Mouse (Mus musculus): ENCODE data around the gene Map2k5.

Gene Map2k5

DNA sequence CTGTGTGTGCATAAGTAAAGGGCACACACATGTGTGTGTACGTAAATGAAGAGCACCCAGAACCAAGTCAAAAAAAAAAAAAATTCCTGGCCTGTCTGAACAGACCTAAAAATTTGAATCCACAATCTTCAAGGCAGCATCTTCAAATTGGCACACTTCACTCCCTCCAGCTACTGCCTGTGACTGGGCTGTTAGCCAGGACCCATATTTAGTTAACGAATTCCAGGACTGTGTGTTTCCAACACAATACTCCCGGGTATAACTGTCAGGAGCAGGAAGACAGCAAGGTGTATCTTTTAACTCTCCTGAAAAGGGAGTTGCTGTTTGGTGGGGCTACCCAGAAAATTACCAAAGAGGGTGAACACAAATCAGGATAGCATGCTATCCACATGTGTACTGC lies 118.9 kb downstream of the Map2k5 start:
- DNase-seq (ENCODE audit: low spot score), result no peak

DNA sequence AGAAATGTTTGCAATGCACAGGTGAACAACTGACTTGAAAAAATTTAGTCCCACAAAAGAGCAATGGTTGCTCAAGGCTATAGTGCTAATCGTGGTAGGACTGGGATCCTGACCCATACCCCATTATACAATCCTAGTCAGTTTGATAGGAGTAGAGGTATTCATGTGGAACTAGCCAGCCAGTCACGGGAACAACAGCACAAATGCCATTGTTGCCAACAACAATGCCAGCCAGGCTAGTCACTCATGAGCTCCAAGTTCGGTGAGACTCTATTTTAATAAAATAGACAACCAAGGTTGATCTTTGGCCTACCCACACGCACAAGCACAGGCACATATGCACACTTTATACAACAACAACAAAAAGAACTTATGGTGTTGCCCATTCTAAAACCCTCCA lies 120.0 kb downstream of the Map2k5 start:
- DNase-seq (ENCODE audit: low spot score), result no peak

DNA sequence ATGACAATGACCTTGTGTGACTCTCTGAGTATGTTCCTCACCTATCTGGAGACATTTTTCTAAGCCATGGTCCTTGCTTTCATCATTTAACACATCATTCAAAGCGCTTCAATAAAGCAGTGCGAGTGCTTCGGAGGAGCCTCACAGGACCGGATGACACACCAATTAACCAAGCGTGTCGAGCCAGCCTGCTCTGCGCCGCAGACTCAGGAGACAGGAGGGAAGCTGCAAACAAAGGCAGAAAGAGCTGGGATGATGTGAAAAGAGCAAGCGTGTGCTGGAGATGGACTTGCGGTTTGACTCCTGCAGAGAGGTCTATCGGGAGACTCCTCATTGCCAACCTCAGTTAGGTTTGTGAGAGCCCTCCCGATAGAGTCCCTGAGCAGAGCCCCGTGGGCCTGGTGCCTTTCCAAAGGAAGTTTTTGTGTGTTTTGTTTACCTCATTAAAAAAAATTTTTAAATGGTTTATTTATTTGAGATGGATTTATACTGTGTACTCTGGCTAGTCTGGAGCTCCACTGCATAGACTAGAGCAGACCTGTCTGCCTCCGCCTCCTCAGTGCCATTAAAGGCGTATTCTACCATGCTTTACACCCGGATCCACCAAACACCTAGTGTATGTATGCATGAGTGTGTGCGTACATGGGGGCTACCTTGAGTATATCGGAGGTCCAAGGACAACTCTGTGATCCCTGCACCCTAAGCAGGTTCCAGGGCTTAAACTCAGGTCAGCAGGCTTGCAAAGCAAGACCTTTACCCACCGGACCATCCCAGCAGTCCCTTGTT lies 126.7 kb downstream of the Map2k5 start:
- DNase-seq (ENCODE audit: low spot score), result no peak

DNA sequence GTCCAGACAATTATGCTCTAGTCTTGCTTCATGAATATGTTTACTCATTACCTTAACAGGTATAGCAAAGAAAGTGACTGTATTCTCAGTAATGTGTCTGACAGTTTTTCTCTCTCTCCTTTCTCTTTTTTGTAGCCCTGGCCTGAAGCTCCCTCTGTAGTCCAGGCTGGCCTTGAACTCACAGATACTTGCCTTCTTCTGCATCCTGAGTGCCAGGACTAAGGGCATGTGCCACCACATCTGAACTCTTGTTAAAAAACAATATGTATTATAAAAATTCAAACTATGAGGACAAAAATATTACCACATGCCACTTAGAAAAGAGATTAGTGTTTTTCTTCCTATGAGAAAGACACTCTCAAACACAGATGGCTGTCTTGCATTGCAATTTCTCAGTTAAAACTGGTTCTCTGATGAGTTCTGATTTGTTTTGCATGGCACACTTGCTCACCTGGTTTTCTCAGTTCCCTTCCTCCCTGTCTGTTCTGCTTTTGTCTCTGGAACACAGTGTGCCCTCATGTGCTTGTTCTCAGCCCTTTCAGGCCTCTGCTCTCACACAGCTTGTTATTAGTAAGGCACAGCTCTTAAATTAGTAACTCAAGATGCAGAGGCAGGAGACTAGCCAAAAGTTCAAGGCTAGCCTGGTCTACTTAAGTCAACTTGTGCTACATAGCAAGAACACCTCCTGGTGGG lies 129.5 kb downstream of the Map2k5 start:
- DNase-seq (ENCODE audit: low spot score), result no peak

DNA sequence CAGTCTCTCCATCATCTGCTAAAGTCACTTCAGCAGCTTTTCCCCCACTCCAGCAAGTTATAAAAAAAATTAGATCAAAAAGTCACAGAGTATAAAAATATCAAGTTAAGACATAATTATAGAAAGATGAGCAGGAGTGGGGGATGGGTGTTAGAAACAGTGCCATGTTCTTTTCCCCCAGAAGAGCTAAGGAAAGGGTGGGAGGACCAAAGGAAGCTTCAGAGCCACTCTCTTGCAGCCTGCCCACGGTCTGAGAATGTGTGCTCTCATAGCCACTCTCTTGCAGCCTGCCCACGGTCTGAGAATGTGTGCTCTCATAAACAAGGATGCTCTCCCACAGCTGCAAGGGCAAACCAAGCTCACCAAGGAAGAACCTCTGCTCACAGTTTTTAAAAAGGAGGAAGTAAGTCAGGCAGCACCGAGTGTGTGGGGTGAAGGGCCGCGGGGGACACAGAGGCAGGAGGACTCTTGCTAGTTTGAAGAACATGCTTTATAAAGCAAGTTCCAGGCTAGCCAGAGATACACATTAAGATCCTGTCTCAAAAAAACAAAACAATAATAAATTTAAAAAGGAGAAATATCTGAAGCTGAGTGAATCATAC lies 131.0 kb downstream of the Map2k5 start:
- no peak for DNase-seq (ENCODE audit: low spot score)

DNA sequence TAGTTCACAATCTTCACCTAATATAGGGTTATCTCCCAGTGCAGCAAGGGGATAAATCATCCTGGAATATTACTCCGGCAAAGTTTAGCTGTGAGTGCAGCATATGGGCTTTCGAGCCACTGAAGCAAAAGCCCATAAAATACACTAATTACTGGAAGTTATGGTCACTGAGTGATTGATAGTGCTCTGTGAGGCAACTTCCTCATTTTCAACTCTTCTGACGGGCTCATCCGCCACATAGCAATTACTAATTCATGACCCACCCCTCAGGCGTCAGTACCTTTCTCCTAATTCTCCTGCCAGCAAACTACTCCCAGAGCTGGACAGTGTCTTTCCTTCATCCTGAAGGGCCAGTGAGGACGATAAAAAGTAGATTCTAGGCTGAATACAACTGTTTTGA lies 135.7 kb downstream of the Map2k5 start:
- DNase-seq (ENCODE audit: low spot score), result no peak

DNA sequence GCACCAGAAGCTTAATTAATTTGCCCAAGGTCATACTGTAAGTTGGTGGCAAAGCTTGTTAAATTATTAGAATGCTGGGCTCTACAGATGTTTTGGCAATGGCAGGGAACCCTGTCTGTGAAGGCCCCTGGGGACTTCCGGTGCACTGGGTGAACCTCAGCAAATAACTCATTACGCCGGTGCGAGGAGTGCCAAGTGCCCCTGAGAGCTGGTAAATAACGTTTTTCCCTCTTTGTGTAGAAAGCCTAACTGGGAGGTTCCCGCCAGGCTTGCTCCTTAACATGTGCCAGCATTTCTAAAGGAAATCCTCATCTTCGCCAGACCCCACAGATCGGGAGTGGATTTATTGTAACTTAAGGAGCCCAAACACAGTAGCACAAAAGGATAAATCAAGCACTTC lies 136.5 kb downstream of the Map2k5 start:
- DNase-seq (ENCODE audit: low spot score), result peak; percentile 12

DNA sequence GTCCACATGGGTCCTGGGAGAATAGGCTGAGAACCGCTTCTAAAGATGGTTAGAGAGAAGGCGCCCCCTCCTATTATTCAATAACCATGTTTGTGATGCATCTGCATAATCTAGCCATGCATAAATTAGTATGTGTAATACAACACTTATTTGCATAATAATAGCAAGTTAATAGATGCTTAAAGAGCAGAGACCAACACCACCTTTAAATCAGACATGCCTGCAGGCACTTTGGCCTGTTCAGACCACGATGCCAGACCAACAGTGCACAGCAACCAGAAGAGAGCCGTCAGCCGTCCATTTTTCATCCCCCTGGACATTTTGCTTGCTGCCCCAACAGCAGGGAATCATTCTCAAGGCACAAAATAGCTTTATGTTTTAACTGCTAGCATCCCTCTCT lies 143.3 kb downstream of the Map2k5 start:
- DNase-seq (ENCODE audit: low spot score), result no peak

DNA sequence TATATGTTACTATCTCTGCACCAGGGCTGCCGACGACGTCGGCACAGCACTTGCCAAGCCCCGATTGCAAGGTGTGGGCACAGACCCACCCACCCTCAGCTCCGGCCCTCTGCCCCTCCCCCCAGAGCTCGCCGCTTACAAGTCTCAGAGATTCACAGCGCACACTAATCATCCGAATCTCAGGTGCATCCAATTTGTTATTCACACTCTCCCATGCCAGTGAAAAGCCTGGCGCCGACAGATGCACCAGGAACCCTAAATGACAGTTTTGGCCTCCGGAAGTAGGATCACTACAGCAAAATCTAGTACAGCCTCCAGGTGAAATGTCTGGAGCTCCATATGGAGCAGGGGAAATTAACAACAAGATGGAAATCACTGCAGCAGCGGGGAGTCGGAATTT lies 147.4 kb downstream of the Map2k5 start:
- DNase-seq (ENCODE audit: low spot score), result no peak

DNA sequence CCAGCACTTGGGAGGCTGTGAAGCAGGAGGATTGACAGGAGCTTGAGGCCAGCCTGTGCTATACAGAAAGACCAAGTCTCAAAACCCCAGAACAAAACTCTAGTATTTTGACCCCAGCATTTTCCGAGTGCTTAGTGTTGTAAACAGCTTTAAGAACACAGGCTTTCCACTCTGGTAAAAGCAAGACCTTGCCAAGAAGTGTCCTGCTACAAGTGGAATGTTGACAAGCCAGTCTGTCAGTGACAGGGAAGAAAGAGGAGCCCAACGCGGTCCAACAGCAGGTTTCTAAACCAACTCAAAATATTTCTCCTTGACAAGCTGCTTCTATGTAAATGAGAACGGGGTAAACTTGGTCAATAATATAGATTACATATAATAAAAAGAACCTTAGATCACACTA lies 148.6 kb downstream of the Map2k5 start:
- DNase-seq (ENCODE audit: low spot score), result no peak

DNA sequence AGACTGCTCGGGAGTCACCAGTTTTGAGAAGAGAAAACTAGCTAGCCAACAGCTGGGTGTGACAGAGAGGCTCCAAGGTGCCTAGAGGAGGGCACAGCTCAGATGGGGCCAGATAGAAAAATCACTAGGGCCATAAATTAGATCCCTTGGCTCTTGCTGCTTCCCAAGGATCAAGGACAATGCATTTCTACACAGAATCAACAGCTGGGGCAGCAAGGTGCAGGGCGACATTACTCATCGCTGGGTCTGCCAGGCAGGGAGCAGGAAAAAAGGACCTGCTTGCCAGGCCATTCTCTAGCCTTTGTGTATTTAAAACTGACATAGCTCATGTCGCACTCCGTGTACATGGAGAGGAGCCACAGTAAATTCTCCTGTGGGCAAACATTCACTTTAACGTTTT lies 155.5 kb downstream of the Map2k5 start:
- no peak for DNase-seq (ENCODE audit: low spot score)

DNA sequence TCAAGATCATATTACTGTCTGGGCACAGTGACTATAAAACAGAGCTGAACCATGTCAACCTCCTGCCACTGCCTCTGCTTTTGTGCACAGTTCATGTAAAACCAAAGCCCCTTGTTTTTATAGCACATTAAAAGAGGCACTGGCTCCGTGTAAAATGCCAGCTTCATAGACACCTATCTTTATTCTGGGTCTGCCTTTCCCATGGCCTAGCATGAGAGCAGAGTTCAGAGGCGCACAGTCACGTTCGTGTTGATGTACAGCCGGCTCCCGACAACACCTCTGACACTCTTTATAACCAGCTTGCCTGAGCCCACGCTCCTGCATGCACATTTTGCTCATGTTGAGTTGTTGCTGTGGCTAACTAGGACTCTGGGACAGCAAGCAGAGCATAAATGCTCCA lies 157.9 kb downstream of the Map2k5 start:
- DNase-seq (ENCODE audit: low spot score), result no peak

DNA sequence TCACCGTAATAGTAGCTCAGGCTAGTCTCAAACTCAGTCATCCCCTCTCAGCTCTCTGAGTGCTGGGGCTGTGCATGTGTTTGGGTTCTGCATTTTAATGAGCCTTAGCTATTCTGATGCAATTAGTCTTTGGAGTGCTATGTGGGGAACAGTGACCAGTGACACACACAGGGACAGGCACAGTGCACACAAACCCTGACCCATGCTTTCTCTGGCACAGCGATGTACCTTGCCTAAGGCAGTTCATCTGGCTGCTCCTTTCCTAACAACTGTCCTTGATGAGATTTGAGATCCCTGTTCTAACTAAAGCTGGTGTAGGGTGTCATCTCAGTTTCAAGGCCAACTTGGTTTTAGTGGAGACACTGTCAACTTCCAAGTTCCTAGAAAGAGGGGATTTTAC lies 162.7 kb downstream of the Map2k5 start:
- DNase-seq (ENCODE audit: low spot score), result no peak

DNA sequence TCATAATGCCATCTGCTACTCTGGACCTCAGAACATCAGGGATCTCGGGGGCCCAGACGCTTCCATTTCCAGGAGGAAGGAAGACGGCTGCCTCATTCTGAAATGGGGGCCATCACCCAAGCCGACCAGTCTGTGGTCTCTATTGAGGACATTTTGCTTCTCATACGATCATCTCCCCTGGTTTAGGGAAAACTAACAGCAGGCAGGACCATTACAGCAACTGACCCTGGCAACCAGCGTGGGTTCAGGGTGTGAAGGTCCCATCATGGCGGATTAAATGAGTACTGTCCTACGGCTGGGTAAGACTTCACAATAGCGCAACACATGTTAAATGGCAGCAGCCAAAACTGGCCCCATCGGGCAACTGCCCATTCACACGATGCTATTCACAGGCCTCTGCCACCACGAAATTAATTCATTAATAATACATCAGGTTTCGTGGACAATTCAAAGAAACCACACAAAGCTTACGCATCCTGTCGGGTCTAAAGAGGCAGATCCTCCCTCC lies 170.9 kb downstream of the Map2k5 start:
- DNase-seq (ENCODE audit: low spot score), result no peak

DNA sequence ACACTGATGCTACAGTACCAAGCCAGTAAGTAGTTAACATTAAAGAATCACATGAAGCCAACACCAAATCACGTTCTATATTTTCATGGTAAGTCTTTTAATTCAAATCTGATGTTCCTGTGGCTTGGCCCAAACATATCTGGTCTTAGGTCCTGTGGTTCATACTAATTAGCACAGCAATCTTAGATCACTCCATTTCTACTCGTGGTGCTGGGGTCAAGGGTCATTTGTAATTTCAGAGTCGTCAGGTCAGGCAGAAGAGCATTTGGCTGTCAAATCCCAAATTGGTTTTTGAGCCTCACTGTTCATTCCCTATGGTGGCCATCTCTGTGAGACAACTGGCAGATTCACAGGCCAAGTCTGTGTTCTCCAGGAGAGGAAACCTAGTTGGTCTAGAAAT lies 174.2 kb downstream of the Map2k5 start:
- DNase-seq (ENCODE audit: low spot score), result no peak

DNA sequence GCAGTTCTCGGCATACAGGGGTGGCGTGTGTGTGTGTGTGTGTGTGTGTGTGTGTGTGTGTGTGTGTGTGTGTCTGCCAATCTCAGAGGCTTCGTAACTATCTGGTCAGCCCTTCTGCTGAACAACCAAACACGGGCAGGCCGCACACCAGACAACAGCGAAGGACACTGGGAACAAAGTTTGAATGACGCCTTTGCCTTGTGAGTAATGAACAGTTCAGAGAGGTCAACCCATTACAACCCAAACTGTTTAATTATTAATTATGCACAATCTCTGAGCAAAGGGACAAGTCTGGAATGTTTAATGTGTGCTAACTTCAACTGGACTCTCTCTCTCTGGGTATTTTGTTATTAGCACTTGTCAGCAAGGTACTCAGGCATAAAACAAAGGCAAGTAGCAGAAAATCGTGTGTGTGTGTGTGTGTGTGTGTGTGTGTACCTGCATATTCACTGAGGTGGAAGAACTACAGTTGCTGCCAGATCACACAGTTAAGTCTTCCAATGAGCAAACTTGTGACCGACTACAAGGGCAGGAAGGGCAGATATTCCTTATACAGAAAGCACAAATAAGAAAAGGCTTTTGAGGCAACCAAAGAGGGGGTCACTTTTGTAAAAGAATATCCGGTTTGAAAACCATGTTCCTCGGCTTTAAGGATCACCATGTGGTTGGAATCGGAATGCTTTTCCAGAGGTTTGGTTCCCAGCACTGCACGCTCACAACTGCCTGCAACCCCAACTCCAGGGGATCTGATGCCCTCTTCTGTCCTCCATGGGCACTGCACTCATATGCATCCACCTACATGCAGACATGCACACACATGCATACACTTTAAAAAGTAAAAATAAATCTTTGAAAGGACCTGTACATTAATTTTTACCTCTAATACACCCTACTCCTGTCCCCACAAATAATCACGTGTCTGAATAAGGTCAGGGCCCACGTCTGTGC lies 176.1 kb downstream of the Map2k5 start:
- no peak for DNase-seq (ENCODE audit: low spot score)

DNA sequence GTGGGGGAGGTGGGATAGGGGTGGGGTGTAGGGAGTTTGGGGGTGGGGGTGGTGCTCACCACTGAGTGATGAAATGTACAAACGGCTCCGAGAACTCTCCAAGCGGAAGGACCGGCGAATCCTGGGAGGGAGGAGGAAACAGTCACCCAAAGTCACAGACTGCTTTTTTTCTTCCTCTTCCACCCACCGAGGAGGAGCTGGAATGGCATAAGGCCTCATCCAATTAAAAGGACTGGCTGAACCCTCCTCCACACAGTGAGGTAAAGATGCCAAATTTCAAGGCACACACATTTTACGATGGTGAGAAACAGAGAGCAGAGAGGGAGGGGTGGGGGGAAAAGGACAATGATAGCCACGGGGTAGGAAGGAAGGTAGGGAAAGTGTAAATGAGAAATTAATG lies 180.4 kb downstream of the Map2k5 start:
- DNase-seq (ENCODE audit: low spot score), result no peak

DNA sequence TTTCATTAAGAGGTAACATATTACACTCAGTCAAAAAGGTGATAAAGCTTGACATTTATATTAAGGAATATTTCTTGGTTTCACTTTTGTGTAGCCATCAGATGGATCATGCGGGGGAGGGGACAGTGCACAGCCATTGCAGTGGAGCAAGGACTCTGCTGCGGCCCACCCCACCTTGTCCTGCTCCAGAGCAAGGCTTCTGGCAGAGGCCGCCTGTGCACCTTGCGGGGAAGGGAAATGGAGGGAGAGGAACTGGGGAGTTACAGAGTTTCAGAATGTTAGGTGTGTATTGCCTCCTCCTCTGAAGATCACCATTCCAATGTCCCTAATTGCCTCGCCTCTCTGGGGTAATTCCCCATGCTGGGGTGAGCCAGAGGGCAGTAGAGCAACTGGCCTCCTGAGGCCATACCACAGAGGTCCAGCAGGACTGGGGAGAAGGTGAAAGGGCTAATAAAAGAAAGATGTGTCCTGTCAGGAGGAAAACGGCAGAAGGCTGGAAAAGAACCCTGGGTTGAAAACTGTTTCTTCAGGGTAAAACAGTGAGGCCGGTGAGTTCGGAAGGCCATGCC lies 181.5 kb downstream of the Map2k5 start:
- DNase-seq (ENCODE audit: low spot score), result no peak

DNA sequence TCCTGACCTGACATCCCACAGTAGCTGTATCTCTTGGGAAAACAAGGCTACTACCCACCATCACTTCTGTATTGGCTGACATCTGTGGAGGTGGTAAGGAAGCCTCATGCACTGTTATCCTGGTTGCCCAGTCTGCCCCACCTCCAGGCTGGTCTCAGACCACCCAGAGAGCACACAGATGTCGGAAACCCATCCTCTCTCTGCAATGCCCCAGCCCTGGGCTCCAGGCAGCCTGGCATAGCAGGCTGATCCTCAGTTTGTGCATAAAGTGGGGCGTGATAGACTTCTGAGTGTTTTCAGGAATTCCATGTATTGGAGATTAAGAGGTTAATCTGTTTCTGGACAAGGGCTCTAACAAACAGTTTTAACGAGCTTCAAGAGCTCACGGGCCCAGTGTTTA lies 182.2 kb downstream of the Map2k5 start:
- DNase-seq (ENCODE audit: low spot score), result no peak

DNA sequence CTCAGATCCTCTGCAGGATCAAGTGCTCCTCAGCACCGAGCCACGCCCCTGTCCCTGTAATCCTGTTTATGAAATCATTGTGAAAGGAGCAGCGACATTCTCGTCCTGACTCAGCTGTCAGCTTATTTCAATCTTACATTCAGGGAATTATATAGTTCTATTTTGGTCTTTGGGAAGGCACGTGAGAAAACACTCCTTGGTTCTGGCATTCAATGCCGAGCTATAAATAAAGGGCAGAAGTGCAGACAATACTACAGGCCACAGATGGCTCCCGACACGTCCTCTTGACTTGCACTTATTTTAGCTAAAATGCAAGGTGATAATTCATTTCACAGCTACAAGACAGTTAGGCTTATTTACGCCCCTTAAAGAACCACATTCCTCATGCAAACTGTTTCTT lies 182.9 kb downstream of the Map2k5 start:
- no peak for DNase-seq (ENCODE audit: low spot score)

DNA sequence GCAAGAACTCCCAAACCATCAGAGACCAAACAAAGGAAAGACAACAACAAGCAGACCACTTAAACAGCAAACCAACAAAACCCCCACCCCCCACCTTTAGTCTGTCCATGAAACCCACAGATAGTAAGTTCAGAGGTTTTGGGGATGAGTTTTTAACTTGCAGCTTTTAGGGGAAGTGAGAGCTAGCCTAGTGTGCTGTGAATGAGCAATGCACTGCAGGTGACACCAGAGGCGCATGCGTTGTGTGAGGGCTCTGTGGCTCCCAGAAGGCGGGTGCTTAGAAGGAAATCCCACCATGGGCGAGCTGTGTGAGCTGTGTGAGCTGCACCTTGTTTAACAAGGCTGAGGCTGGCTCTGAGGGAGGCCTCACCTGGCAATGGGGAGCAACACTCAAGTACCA lies 184.9 kb downstream of the Map2k5 start:
- no peak for DNase-seq (ENCODE audit: low spot score)

DNA sequence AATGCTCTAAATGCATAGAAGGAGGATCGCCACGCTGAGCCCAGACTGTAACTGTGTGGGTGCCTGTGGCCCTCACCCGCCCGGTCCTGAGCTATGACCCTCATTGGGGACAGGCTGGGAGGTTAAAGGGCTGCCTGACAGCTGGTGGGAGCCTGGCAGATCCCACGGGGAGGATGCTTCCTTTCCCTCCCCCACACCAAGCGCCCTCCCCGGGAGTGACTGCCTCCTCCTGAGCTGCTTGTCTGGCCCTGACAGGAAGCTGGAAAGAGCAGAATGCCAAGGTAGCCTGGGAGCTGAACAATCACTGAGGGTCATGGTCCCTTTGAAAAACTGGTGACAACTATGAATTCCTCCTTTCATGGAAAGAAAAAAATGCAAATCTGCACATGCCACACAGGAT lies 190.4 kb downstream of the Map2k5 start:
- DNase-seq (ENCODE audit: low spot score), result peak; percentile 14
